Mouse (Mus musculus) midbrain, embryonic 16.5 days (tissue): ENCODE measurements at regions not wholly inside any gene's neighbourhood (a gene's known extent, or its start where the extent isn't known, plus 50 kb on each side); places are given as distances from the start of the nearest gene placed in this dataset.

Source experiments
- ATAC-seq: fragments of 200-750 bp; cut with Nextera tagmentation; 2 replicates; pipeline ENCODE4 v1.8.0; 2017; ENCODE audit warnings: moderate TSS enrichment
- H3K27ac ChIP-seq: fragments of 300-500 bp; sonication (generic); 2 replicates; pipeline ENCODE4 v1.5.1; 2014; ENCODE audit warnings: mild to moderate bottlenecking, low read length, mixed read lengths
- H3K27me3 ChIP-seq: fragments of 300-500 bp; sonication (generic); 2 replicates; pipeline ENCODE4 v1.6.1; 2014; ENCODE audit warnings: low read depth, low read length, mixed read lengths; ENCODE audit not compliant: control insufficient read depth, insufficient read depth
- H3K36me3 ChIP-seq: fragments of 300-500 bp; sonication (generic); 2 replicates; pipeline ENCODE4 v1.6.1; 2014; ENCODE audit warnings: mild to moderate bottlenecking, low read length, moderate library complexity, mixed read lengths; ENCODE audit not compliant: control insufficient read depth, insufficient read depth
- H3K4me1 ChIP-seq: fragments of 300-500 bp; sonication (generic); 2 replicates; pipeline ENCODE4 v1.6.1; 2014; ENCODE audit warnings: mild to moderate bottlenecking, low read length, mixed read lengths; ENCODE audit not compliant: control insufficient read depth, insufficient read depth
- H3K4me2 ChIP-seq: fragments of 300-500 bp; sonication (generic); 2 replicates; pipeline ENCODE4 v1.6.1; 2014; ENCODE audit warnings: mild to moderate bottlenecking, low read length, mixed read lengths
- H3K4me3 ChIP-seq: fragments of 300-500 bp; sonication (generic); 2 replicates; pipeline ENCODE4 v1.5.1; 2014; ENCODE audit warnings: low read depth, mild to moderate bottlenecking, low read length, moderate library complexity, mixed read lengths
- H3K9ac ChIP-seq: fragments of 300-500 bp; sonication (generic); 2 replicates; pipeline ENCODE4 v1.6.1; 2014; ENCODE audit warnings: low read depth, low read length, mixed read lengths
- H3K9me3 ChIP-seq: fragments of 300-500 bp; sonication (generic); replicated peaks from 2 replicates; pipeline ENCODE4 v1.6.1; 2014; ENCODE audit warnings: mild to moderate bottlenecking, low read length, mixed read lengths; ENCODE audit not compliant: control insufficient read depth, poor library complexity, severe bottlenecking
- WGBS: fragments of 180-500 bp; shearing (Covaris S2); extraction: QIAGEN DNeasy Blood & Tissue Kit; methylation state at CpG from one replicate; pipeline ENCODE4 v1.1.7; 2014; 5-methylcytosine and 5-hydroxymethylcytosine counted together

GRCm38 (mm10) chr1:35843566-35843965 is 224.6 kb upstream of the Hs6st1 start:
- no peak for ATAC-seq
- Histone ChIP-seq H3K4me2 (no peak overlapping the region), H3K36me3 (no peaks in the 10 kb centered on the region), H3K27me3 (no peaks in the 10 kb centered on the region), H3K4me1 (no peaks in the 10 kb centered on the region), H3K9ac (no peak overlapping the region), H3K9me3 (no peaks in the 10 kb centered on the region), H3K4me3 (no peak overlapping the region), H3K27ac (no peak overlapping the region)
- 92% methylated on average over 3 of the region's 3 CpGs for WGBS

DNA sequence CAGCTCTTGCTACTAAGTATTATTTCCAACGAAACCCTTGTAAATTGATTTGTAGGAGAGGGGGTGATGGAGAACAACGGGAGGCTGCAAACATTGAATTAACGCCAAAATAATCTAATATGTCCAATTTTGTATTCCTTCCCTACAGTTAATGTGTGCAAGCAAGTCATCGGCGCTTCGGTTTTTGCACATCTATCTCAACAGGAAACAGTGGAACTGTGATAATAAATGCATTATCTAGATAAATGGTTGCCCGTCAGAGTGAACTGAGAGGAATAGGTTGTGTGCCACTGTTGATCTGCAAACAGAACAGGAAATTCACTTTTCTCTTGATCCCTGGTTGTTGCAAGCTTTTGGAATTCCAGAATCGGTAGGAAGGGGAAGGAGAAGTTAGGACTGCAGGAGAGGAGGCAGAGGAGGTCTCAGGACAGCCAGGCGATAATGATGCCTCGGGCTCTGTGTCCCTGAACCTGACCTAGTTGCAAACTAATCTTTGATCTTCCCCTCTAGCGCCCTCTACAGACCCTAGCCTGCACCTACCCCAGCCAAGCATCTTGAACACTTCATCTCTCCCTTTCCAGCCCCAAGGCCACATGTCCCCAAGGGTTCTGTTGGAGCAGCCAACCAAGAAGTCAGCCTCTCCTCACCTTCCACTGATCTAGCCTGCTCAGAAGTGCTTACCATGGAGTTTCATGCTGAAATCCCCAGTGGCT is 221.8 kb upstream of the Hs6st1 start:
- Histone ChIP-seq H3K27me3 (no peaks in the 10 kb centered on the region), H3K4me3 (no peak overlapping the region), H3K4me1 (no peaks in the 10 kb centered on the region), H3K4me2 (no peak overlapping the region), H3K36me3 (no peaks in the 10 kb centered on the region), H3K9ac (no peak overlapping the region), H3K9me3 (no peaks in the 10 kb centered on the region), H3K27ac (no peak overlapping the region)
- WGBS = 66% methylated on average over 11 of the region's 11 CpGs
- no peak for ATAC-seq

DNA sequence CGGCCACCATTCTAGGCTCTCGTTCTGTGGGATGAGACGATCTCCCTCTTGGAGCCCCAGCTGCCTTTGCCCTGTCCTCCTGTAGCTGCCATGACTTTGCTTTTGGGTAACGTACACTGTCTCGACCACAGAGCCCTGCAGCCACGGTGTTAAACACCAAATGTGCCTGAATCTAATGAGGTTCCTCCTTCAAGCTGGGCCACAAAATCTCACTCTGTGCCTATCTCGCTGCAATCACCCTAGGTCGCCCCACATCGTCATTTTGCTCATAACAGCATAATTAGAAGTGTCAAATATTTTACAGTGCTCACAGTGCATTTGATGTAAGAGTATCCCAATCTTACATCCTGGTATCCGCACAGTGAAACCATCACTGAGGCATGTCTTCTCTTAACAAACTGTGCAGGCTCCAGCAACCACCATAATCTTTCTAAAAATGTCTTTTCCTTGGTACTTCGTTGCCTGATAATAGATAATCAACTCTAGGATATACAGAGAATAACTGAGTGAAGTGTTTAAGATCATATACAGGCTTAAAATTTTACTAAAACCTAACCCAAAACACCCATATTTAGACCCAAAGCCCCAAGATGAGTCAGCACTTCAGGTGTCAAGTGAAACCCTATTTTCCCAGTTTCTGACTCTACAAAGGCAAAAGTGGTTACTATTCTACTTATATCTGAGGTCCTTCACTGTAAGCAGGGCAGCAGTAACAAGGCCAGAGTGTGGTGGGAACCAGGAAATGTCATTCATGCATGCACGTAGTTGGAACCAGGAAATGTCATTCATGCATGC is 219.8 kb upstream of the Hs6st1 start:
- H3K27ac ChIP-seq = no peak overlapping the region
- ATAC-seq = no peak
- H3K27me3 ChIP-seq = no peaks in the 10 kb centered on the region
- no peak overlapping the region for H3K4me2 ChIP-seq
- H3K9ac ChIP-seq = no peak overlapping the region
- no peak overlapping the region for H3K4me3 ChIP-seq
- H3K4me1 ChIP-seq = no peaks in the 10 kb centered on the region
- H3K36me3 ChIP-seq = no peaks in the 10 kb centered on the region
- 87% methylated on average over 12 of the region's 12 CpGs for WGBS
- H3K9me3 ChIP-seq = no peaks in the 10 kb centered on the region

DNA sequence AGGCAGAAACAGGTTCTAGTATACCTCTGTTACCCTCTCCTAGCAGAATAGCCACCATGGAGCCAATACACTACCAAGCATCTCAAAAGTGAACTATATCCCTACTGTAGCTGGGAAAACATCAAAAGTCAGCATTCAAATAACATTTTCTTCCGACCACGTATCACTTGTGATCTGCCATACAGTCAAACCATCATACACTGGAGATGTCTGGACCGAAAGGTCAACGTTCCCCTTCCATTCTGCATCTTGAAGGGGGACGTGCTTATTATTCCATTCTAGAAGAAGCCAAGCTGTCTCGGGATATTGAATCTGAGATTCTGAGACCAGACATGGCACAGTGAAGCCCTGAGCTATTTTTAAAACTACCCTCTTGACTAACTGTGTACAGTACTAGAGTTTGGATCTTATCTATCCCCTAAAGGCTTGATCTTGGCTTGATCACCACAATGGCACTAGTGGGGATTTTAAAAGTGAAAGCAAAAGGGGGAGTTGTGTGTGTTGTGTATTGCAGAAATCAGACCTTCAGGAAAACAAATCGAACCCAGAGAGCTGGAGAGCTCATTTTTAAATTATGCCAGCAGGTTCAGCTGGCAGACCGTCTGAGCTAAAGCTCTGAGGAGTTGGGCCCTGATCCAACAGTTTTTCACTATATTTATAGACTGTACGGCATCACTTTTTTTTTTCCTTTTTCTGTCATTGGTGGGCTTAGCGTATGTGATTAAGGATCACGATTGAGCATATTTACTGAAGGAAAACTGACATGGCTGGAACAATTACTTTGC is 218.6 kb upstream of the Hs6st1 start:
- H3K4me2 ChIP-seq = no peak overlapping the region
- H3K9ac ChIP-seq = no peak overlapping the region
- H3K4me1 ChIP-seq = no peaks in the 10 kb centered on the region
- ATAC-seq = no peak
- H3K36me3 ChIP-seq = no peaks in the 10 kb centered on the region
- no peak overlapping the region for H3K27ac ChIP-seq
- H3K27me3 ChIP-seq = no peaks in the 10 kb centered on the region
- no peak overlapping the region for H3K4me3 ChIP-seq
- H3K9me3 ChIP-seq = no peaks in the 10 kb centered on the region
- 78% methylated on average over 11 of the region's 11 CpGs for WGBS

- no peaks in the 10 kb centered on the region for H3K36me3 ChIP-seq
- WGBS = 83% methylated on average over 8 of the region's 8 CpGs
- no peaks in the 10 kb centered on the region for H3K9me3 ChIP-seq
- no peak overlapping the region for H3K9ac ChIP-seq
- no peaks in the 10 kb centered on the region for H3K27me3 ChIP-seq
- H3K4me2 ChIP-seq = no peak overlapping the region
- ATAC-seq = no peak
- no peak overlapping the region for H3K4me3 ChIP-seq
- H3K4me1 ChIP-seq = no peaks in the 10 kb centered on the region
- H3K27ac ChIP-seq = no peak overlapping the region
Measured at GRCm38 (mm10) chr1:35850191-35850545, 218.0 kb upstream of the Hs6st1 start.

- no peak overlapping the region for H3K9ac ChIP-seq
- ATAC-seq = no peak
Measured at GRCm38 (mm10) chr1:35850566-35851085, 217.6 kb upstream of the Hs6st1 start.

DNA sequence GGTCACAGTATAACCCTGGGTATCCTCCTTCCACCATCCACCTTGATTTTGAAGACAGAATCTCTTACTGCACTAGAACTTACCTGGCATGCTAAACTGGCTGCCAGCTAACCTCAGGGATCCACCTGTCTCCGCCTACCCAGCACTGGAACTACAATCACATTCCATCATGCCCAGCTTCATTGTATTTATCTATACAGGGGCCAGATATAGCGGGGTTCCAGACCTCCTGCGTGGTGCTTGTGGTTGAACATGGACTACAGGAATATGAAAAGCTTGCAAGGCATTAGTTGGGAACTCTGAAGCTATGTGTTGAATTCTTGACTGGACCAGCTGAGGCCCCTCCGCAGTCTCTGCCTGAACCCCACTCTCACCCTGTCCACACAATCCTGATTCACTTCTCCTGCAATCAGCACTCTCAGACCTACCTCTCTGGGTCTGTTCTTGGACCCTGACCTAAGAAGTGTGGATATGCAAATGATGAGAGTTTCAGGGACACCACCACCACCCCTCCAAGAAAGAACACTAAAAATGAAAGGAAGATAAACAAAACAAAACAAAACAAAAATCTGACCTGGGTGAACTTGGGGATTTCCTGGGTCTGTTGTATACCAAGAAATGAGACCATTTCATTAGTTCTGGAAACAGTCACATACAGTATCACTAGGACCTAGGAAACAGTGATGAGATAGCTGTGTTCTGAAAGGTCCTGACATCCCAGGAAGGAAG is 216.4 kb upstream of the Hs6st1 start:
- no peaks in the 10 kb centered on the region for H3K27me3 ChIP-seq
- H3K9ac ChIP-seq = no peak overlapping the region
- H3K36me3 ChIP-seq = no peaks in the 10 kb centered on the region
- 91% methylated on average over 4 of the region's 4 CpGs for WGBS
- no peak for ATAC-seq
- H3K27ac ChIP-seq = no peak overlapping the region
- H3K4me2 ChIP-seq = no peak overlapping the region
- H3K4me3 ChIP-seq = no peak overlapping the region
- no peaks in the 10 kb centered on the region for H3K4me1 ChIP-seq
- H3K9me3 ChIP-seq = no peaks in the 10 kb centered on the region

More at GRCm38 (mm10) chr1:35850566-35851085, 217.6 kb upstream of the Hs6st1 start:
- H3K27ac ChIP-seq = no peak overlapping the region
- 61% methylated on average over 9 of the region's 9 CpGs for WGBS
- no peak overlapping the region for H3K4me3 ChIP-seq
- no peaks in the 10 kb centered on the region for H3K27me3 ChIP-seq
- H3K4me2 ChIP-seq = no peak overlapping the region
- H3K4me1 ChIP-seq = no peaks in the 10 kb centered on the region
- no peaks in the 10 kb centered on the region for H3K9me3 ChIP-seq
- H3K36me3 ChIP-seq = no peaks in the 10 kb centered on the region

DNA sequence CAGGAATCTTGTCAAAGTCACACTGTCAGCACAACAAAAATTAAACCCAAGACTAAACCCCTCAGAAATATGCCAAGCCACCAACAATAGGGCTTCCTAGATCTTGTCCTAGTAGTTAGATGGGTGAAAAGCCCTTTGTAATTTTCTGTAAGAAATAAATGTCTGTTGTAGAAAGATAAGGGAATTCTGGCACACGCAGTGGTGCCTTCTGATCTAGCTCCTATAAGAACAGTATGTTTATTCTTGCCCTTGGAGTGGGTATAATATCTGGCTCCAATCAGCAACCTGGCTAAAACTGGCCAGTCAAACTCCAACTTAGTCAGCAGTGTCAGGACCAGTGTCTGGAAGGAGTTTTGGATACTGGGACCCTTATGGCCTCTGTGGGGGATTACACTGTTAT is 215.2 kb upstream of the Hs6st1 start:
- Histone ChIP-seq H3K9ac (no peak overlapping the region), H3K27me3 (no peaks in the 10 kb centered on the region), H3K36me3 (no peaks in the 10 kb centered on the region), H3K4me3 (no peak overlapping the region), H3K4me2 (no peak overlapping the region), H3K9me3 (no peaks in the 10 kb centered on the region), H3K4me1 (no peaks in the 10 kb centered on the region), H3K27ac (no peak overlapping the region)
- 85% methylated on average over 1 of the region's 1 CpGs for WGBS
- no peak for ATAC-seq
